Mouse (Mus musculus) monocyte, adult 2 months (primary cell): Measurements from ENCODE around the gene Gm10722.
"Not testable (repeated sequence)": the region's sequence is repeated elsewhere in the genome, so short reads cannot be mapped to it uniquely, and the experiment has no call there.

Experiments used
- DNase-seq, 2 experiments: peaks; one replicate each; pipeline ENCODE4 v3.0.0; 2022; ENCODE audit warnings: low spot score in 2 of 2, low read depth in 1 of 2

Gm10722 gene

GRCm38 (mm10) chr9:3024912-3025467, 24.3 kb downstream of the Gm10722 start, which contains the start of gene Gm10717:
Gene Gm10717 (plus strand): TSS chr9:3025417.
- peak; percentile 29 to 57 for DNase-seq

- DNase-seq, result peak; percentile 77 to 84
Measured at GRCm38 (mm10) chr9:3025653-3026052, 24.9 kb downstream of the Gm10722 start.

GRCm38 (mm10) chr9:3026136-3026535, 25.4 kb downstream of the Gm10722 start:
- not testable (repeated sequence) for DNase-seq

GRCm38 (mm10) chr9:3026741-3027140, 26.0 kb downstream of the Gm10722 start:
- DNase-seq, result not testable (repeated sequence)

GRCm38 (mm10) chr9:3027200-3027599, 26.5 kb downstream of the Gm10722 start:
- not testable (repeated sequence) for DNase-seq

GRCm38 (mm10) chr9:3029276-3030000, 28.7 kb downstream of the Gm10722 start:
- DNase-seq, result peak; percentile 37 to 48

- not testable (repeated sequence) for DNase-seq
Measured at GRCm38 (mm10) chr9:3030677-3031318, 30.1 kb downstream of the Gm10722 start.

GRCm38 (mm10) chr9:3034299-3034698, 33.6 kb downstream of the Gm10722 start, which contains the start of gene Gm17535:
Gene Gm17535 (plus strand): TSS chr9:3034599.
- not testable (repeated sequence) for DNase-seq

- not testable (repeated sequence) for DNase-seq
Measured at GRCm38 (mm10) chr9:3036577-3036976, 35.9 kb downstream of the Gm10722 start, which contains the start of gene Gm10715. Gene Gm10715 (plus strand): TSS chr9:3036877.

- not testable (repeated sequence) for DNase-seq
Measured at GRCm38 (mm10) chr9:3038161-3038560, 37.4 kb downstream of the Gm10722 start.
